Mouse (Mus musculus): ENCODE results near the gene Psme3.
A peak's percentile ranks its signal among the peaks of the same experiment; 100 is the strongest.
"Not testable (repeated sequence)": the region's sequence is repeated elsewhere in the genome, so short reads cannot be mapped to it uniquely, and the experiment has no call there.

The Psme3 gene

GRCm38 (mm10) chr11:101312150-101312549 is 3.9 kb upstream of the Psme3 start:
- no peak for DNase-seq (ENCODE audit: low spot score)

DNA sequence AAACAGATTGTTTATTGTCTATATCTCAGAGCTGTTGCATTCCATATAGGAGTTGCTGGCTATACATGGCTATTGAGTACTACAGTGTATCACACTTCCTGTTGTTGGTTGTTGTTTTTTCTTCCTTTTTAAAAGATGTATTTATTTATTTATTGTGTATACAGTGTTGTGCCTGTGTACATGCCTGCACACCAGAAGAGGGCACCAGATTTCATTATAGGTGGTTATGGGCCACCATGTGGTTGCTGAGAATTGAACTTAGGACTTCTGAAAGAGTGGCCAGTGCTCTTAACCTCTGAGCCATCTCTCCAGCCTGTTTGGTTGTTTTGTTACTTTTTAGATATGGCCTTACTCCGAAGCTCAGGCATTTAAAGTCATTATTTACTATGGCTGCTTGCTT is 1.4 kb upstream of the Psme3 start:
- no peak for DNase-seq (ENCODE audit: low spot score)

GRCm38 (mm10) chr11:101315082-101315650 is 847 bp upstream of the Psme3 start:
- no peak for DNase-seq (ENCODE audit: low spot score)

DNA sequence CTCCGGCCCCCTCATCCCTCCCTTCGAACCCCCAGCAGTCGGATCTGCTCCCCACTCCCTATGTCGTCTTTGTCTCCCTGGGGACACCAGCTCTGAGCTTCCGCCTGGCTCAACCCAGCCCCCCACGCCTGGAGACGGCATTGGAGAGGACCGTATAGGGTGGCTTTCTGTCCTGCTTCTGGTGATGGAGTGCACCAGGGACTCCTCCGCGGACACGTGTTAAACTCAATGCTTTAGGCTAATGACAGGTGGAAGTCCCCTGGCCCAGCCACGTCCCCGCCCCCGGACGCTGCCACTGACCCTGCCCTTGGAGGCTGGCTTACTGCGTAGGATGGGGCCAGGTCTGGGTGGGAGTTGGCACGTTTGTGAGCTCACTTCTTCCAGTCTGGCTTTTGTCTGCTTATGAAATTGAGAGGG is 496 bp downstream of the Psme3 start:
- DNase-seq (ENCODE audit: low spot score) = peak; percentile 81

GRCm38 (mm10) chr11:101323609-101324008 is 7.6 kb downstream of the Psme3 start:
- peak; percentile 79 for DNase-seq (ENCODE audit: low spot score)

DNA sequence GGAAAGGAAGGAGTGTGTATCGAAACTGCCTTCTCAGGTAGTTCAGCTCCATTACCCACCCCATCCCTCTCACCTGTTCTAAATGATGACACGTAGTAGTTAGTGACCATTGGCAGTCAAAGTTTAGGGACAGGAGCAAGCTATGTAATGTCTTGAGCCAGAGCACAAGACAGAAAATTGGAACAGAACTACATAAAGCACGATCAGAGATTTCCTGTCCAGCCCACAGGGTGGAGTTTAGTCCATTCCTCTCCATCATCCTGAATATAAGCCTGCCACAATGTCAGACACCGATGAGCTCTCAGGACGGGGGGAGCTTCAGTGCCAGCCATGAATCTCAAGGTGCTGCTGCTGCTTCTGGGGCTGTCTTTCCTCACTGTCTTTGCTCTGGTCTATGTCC is 8.8 kb downstream of the Psme3 start, which contains the start of gene Aoc2:
TSS of gene Aoc2 (plus strand) at position 301 of the 400 bp plus-strand sequence.
- no peak for DNase-seq (ENCODE audit: low spot score)

- DNase-seq (ENCODE audit: low spot score) = not testable (repeated sequence)
These were observed 9.2 kb downstream of the Psme3 start for GRCm38 (mm10) chr11:101325201-101325600.

DNA sequence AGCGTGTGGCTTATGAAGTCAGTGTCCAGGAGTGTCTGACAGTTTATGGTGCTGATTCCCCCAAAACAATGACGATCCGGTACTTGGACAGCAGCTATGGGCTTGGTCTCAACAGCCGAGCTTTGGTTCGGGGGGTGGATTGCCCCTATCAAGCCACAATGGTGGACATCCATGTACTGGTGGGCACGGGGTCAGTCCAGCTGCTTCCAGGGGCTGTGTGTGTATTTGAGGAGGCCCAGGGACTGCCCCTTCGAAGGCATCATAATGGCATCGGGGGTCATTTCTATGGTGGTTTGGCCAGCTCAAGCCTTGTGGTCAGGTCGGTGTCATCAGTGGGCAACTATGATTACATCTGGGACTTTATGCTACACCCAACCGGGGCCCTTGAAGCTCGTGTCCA is 10.1 kb downstream of the Psme3 start:
- DNase-seq (ENCODE audit: low spot score) = no peak

DNA sequence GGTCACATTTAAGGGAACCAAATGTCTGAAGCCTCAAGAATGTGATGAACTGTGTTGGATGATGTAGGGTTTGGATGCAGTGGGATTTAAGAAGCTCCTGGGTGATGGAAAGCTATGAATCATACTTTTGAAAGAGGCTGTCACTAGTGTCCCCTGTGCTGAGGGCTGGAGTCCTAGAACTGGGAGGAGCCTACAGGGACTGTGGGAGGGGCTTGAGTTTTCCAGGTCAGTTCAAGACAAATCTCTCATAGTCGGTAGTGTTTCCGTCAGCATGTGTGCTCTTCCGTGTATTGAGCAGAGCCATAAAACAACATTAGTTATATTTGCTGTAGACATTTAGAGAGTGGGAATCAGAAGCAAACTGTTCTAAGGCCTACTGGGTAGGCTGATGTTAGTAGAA is 11.3 kb downstream of the Psme3 start:
- DNase-seq (ENCODE audit: low spot score) = no peak

GRCm38 (mm10) chr11:101328941-101329635 is 13.1 kb downstream of the Psme3 start:
- DNase-seq (ENCODE audit: low spot score) = peak; percentile 16

DNA sequence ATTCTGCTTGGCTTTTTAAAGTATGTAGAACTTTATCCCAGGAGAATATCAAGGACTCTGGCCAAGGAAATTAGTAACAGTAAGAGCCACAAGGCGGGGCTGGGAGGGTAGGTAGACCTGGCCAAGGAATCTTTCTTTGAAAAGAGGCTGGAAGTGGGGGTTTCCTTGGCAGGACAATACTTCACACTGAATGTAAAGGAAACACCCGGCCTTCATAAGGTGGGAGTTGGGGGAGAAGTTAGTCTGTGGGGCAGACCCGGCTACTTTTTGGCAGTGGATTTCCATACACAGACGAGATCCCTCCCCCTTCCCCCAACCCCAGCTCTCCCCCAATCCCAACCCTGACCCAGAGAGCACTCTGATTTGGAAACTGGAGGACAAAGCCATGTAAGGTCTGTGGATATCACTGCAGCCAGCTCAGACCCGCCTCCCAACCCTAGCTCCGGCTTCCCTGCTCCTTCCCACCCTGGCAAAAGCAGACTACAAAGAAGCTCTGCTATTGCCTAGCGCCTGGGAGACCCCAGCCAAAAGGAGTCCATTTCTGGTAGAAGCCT is 14.4 kb downstream of the Psme3 start, which contains the start of gene Aoc3:
TSS of gene Aoc3 (plus strand) at position 235 of the 554 bp plus-strand sequence.
- no peak for DNase-seq (ENCODE audit: low spot score)

DNA sequence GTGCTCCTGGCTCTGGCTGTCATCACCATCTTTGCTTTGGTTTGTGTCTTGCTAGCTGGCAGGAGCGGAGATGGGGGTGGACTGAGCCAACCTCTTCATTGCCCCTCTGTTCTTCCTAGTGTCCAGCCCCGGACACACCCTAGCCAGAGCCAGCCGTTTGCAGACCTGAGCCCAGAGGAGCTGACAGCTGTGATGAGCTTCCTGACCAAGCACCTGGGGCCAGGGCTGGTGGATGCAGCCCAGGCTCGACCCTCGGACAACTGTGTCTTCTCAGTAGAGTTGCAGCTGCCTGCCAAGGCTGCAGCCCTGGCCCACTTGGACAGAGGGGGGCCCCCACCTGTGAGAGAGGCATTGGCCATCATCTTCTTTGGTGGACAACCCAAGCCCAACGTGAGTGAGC is 14.9 kb downstream of the Psme3 start:
- not testable (repeated sequence) for DNase-seq (ENCODE audit: low spot score)

DNA sequence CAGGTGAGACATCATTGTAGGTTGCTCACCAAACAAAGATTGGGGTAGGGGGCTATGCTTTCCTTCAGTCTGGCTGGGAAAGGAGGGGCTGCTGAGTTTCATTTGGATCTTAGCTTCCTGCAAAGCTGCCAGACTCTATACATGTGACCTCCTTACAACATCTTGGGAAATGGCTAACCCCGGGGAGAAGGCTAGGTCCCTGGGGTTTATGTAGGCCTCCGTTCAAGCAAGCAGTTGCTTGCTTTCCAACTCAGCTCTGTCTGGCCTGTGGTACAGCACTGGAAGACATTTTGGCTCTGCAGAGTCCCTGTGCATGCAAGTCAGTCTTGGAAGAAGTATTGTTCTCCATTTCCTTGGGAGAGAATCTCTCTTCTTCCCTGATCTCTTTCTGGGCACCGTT is 16.5 kb downstream of the Psme3 start:
- DNase-seq (ENCODE audit: low spot score) = no peak

GRCm38 (mm10) chr11:101334023-101334422 is 18.0 kb downstream of the Psme3 start:
- no peak for DNase-seq (ENCODE audit: low spot score)

DNA sequence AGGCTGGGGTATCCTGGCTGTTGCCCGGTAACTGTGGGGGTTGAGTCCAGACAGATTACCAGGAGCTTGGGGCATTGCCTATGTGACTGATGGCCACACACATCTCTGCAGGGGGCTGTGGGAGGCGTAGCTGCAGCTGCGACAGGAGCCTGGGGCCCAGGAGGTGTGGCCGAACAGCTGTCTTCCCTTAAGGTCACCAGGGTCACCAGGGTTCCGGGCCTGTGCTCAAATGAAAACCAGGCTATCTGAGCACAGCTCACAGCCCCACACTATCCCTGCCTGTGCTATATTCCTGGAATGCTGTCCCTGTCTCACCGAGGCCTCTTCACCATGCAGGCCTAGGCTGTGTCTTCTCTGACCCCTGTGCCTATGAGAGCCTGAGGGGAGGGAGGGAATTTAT is 18.5 kb downstream of the Psme3 start:
- no peak for DNase-seq (ENCODE audit: low spot score)

DNA sequence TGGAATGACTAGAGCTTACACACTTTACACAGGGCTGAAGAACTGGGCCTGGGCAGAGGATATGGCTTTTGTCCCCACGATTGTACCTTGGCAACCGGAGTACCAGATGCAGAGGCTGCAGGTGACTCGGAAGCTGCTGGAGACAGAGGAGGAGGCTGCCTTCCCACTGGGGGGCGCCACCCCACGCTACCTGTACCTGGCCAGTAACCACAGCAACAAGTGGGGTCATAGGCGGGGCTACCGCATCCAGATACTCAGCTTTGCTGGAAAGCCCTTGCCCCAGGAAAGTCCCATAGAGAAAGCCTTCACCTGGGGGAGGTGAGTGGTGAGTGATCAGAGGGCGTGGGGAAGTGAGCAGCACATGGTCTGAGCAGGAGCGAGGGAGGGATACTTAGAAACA is 19.7 kb downstream of the Psme3 start:
- DNase-seq (ENCODE audit: low spot score) = no peak

- peak; percentile 82 for DNase-seq (ENCODE audit: low spot score)
These were observed 22.2 kb downstream of the Psme3 start for GRCm38 (mm10) chr11:101338123-101338760.

GRCm38 (mm10) chr11:101347083-101347775 is 31.2 kb downstream of the Psme3 start:
- DNase-seq (ENCODE audit: low spot score) = no peak

- DNase-seq (ENCODE audit: low spot score) = no peak
These were observed 32.8 kb downstream of the Psme3 start for GRCm38 (mm10) chr11:101348774-101349173.

DNA sequence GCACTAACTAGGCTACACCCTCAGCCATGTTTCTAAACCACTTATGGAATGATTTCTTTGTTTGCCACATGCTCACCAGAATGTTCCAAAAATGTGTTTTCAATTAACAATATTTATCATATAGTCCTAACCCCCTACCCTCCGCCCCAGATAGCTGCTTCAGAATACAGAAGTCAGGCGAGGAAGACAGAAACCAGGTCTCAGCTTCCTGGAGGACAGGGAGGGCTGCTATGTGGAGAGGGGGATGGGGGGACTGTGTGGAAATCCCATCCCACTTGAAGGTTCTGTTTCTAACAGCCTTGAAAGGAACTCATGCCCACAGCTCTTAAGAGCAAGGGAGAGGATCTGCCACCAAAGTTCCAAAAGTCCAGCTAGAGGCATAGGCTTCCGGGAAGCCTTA is 33.2 kb downstream of the Psme3 start:
- DNase-seq (ENCODE audit: low spot score) = no peak

- DNase-seq (ENCODE audit: low spot score) = no peak
These were observed 35.2 kb downstream of the Psme3 start for GRCm38 (mm10) chr11:101351100-101351720.

- DNase-seq (ENCODE audit: low spot score) = no peak
These were observed 35.7 kb downstream of the Psme3 start for GRCm38 (mm10) chr11:101351721-101352111.
